In the genomic region with DNA sequence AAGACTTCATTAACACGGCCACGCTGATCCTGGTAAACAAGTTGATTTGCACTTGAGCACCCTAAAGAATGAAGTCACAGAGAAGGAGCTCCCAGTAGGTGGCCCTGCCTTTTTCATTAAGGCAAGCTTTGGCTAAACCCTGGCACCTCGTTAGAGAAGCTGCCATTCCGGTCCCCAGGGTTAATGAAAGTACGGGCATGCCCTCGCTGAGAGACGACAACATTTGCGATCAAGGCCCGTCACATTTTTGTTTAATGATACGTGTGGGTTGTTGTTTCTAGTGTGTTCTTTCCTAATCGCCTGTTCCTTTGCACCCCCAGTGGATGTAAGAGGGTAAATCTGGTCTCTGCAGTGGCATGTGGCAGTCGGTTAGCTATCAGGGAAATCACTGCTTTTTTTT, we compare ENCODE assay signal across 20 mouse cellular contexts.
DNase-seq lines count a peak whose midpoint lies in the region; ATAC-seq and TF ChIP-seq lines count a peak whose summit lies in the region.
"Had no signal": no experiment of that assay in that cellular context is flagged by ENCODE, and none has a peak within 500 bp of the region (broad histone marks: within the 10 kb centered on the region; RNA-seq: fewer than 3 reads in every experiment).

No protein-coding gene starts in this region.

- no peak overlapping the region for H3K9ac ChIP-seq in embryonic facial prominence, embryonic 13.5 days
- no peak overlapping the region for H3K9ac ChIP-seq in limb, embryonic 11.5 days (ENCODE audit: low read length)
- H3K9ac ChIP-seq: forebrain, embryonic 15.5 days; heart, embryonic 12.5 days; hindbrain, embryonic 15.5 days had no signal

- no peak overlapping the region for H3K27ac ChIP-seq in heart, embryonic 10.5 days
- H3K27ac ChIP-seq in embryonic facial prominence, embryonic 13.5 days = peak overlapping the region; percentile 78
- peak overlapping the region; percentile 86 for H3K27ac ChIP-seq in limb, embryonic 11.5 days (replicated peaks; ENCODE audit: low read depth, low read length)
- H3K27ac ChIP-seq: forebrain, embryonic 15.5 days; hindbrain, embryonic 15.5 days had no signal

- TF ChIP-seq CTCF in brain, embryonic 14.5 days (IDR thresholded peaks at IDR 0.05; ENCODE audit: borderline replicate concordance, extremely low read depth, insufficient read depth, insufficient read length) = no peak

- ATAC-seq in embryonic facial prominence, embryonic 13.5 days (ENCODE audit: insufficient number of reproducible peaks, insufficient read depth, low FRiP score, low TSS enrichment, low read depth) = no peak
- no peak for ATAC-seq in limb, embryonic 11.5 days (ENCODE audit: insufficient number of reproducible peaks, low FRiP score, low TSS enrichment, low read depth)
- ATAC-seq: activated CD4-positive, CD25-positive, alpha-beta regulatory T cell, adult 4 months; forebrain, embryonic 15.5 days; intestine, postnatal 0 days; Patski had no signal

- H3K4me1 ChIP-seq in heart, embryonic 10.5 days = peaks cover 17% of the 10 kb centered on the region; the same call in 1 of the 2 replicates
- peaks cover 28% of the 10 kb centered on the region for H3K4me1 ChIP-seq in embryonic facial prominence, embryonic 13.5 days
- peaks cover 37% of the 10 kb centered on the region for H3K4me1 ChIP-seq in limb, embryonic 11.5 days (ENCODE audit: control insufficient read depth, insufficient read depth, low read length)
- H3K4me1 ChIP-seq: hindbrain, embryonic 15.5 days had no signal

- no peaks in the 10 kb centered on the region for H3K36me3 ChIP-seq in heart, embryonic 10.5 days
- H3K36me3 ChIP-seq in embryonic facial prominence, embryonic 13.5 days = no peaks in the 10 kb centered on the region
- H3K36me3 ChIP-seq in limb, embryonic 11.5 days (ENCODE audit: control insufficient read depth, insufficient read depth, low read length) = no peaks in the 10 kb centered on the region
- H3K36me3 ChIP-seq: forebrain, embryonic 15.5 days; heart, embryonic 12.5 days; hindbrain, embryonic 15.5 days had no signal

- H3K9me3 ChIP-seq in heart, embryonic 10.5 days = no peaks in the 10 kb centered on the region
- H3K9me3 ChIP-seq in embryonic facial prominence, embryonic 13.5 days = no peaks in the 10 kb centered on the region
- no peaks in the 10 kb centered on the region for H3K9me3 ChIP-seq in limb, embryonic 11.5 days (ENCODE audit: control insufficient read depth, low read length)
- H3K9me3 ChIP-seq: forebrain, embryonic 15.5 days; heart, embryonic 12.5 days; hindbrain, embryonic 15.5 days had no signal

- 52% methylated on average over 12 of the region's 12 CpGs for WGBS in heart, embryonic 10.5 days
- 44% methylated on average over 12 of the region's 12 CpGs for WGBS in embryonic facial prominence, embryonic 13.5 days
- WGBS in limb, embryonic 11.5 days = 20% methylated on average over 12 of the region's 12 CpGs

- peaks cover 8% of the 10 kb centered on the region; the same call in 1 of the 2 replicates for H3K27me3 ChIP-seq in heart, embryonic 10.5 days (ENCODE audit: insufficient read depth, poor library complexity, severe bottlenecking)
- H3K27me3 ChIP-seq in embryonic facial prominence, embryonic 13.5 days = no peaks in the 10 kb centered on the region
- no peaks in the 10 kb centered on the region for H3K27me3 ChIP-seq in limb, embryonic 11.5 days (ENCODE audit: control insufficient read depth, insufficient read depth, low read length)
- H3K27me3 ChIP-seq: forebrain, embryonic 15.5 days; heart, embryonic 12.5 days; hindbrain, embryonic 15.5 days; Patski had no signal

- H3K4me2 ChIP-seq in embryonic facial prominence, embryonic 13.5 days = 0 out of 2 replicates have a peak overlapping the region, but pooled peaks have one; percentile 10
- no peak overlapping the region for H3K4me2 ChIP-seq in limb, embryonic 11.5 days (ENCODE audit: low read depth, severe bottlenecking)
- H3K4me2 ChIP-seq: forebrain, embryonic 15.5 days; heart, embryonic 12.5 days; hindbrain, embryonic 15.5 days had no signal

- peak; percentile 41 for DNase-seq in heart, embryonic 10.5 days (ENCODE audit: low spot score)
- DNase-seq in heart, adult 9 months (ENCODE audit: low spot score in 2 of 2) = no peak
- DNase-seq in brain, embryonic 14.5 days (ENCODE audit: low read depth) = peak; percentile 32
- DNase-seq in limb, embryonic 11.5 days (ENCODE audit: low spot score) = peak; percentile 42
- DNase-seq in thymus, postnatal 4 days = no peak
- no peak for DNase-seq in embryo, embryonic 11 days
- DNase-seq in natural killer cell, adult 2 months (ENCODE audit: low spot score in 2 of 2) = no peak
- DNase-seq: adrenal gland, postnatal 25 days; cerebellum, adult 11 months; cerebellum, adult 8-10 months; cerebellum, postnatal 14 days; gastrocnemius, postnatal 36 days; heart, adult 18-20 months had no signal

- TF ChIP-seq POLR2A in brain, embryonic 14.5 days (IDR thresholded peaks at IDR 0.05; ENCODE audit: borderline replicate concordance, extremely low read depth, insufficient read depth, insufficient read length, poor library complexity, severe bottlenecking) = no peak

- no peak overlapping the region for H3K4me3 ChIP-seq in heart, embryonic 10.5 days
- H3K4me3 ChIP-seq in embryonic facial prominence, embryonic 13.5 days = no peak overlapping the region
- no peak overlapping the region for H3K4me3 ChIP-seq in limb, embryonic 11.5 days (ENCODE audit: low read depth, low read length)
- H3K4me3 ChIP-seq: forebrain, embryonic 15.5 days; heart, embryonic 12.5 days; hindbrain, embryonic 15.5 days had no signal

Comparison
In these comparisons a context has a peak if more than half of its experiments do, and no peak if none do; other contexts are left out.
1. DNase-seq: peak in heart, embryonic 10.5 days (single experiment), brain, embryonic 14.5 days (single experiment) and limb, embryonic 11.5 days (single experiment); none in heart, adult 9 months (0 of 2), thymus, postnatal 4 days (single experiment), embryo, embryonic 11 days (single experiment) and natural killer cell, adult 2 months (0 of 2).